Mouse (Mus musculus) ES-E14 (cell line): ENCODE results near the gene Prpf3.

Experiments used
- CHD2 ChIP-seq: IDR thresholded peaks from 2 replicates; pipeline ENCODE4 v1.6.1; 2014; ENCODE audit warnings: mild to moderate bottlenecking, low read depth, low read length, inconsistent platforms
- HCFC1 ChIP-seq: IDR thresholded peaks from 2 replicates; pipeline ENCODE4 v1.6.1; 2012; ENCODE audit warnings: low read length, inconsistent platforms, borderline replicate concordance; ENCODE audit not compliant: insufficient read depth
- MAFK ChIP-seq: IDR thresholded peaks from 2 replicates; pipeline ENCODE4 v1.6.1; 2014; ENCODE audit warnings: mild to moderate bottlenecking, low read depth, low read length, inconsistent platforms; ENCODE audit not compliant: insufficient read depth

- TF ChIP-seq MAFK (no peak), CHD2 (no peak), HCFC1 (peak; percentile 56; the same call in 1 of the 2 replicates)
These were observed 36.2 kb downstream of the Prpf3 start for GRCm38 (mm10) chr3:95819351-95819985.
